Comparison of ENCODE assay signal across 10 mouse cellular contexts in the genomic region with DNA sequence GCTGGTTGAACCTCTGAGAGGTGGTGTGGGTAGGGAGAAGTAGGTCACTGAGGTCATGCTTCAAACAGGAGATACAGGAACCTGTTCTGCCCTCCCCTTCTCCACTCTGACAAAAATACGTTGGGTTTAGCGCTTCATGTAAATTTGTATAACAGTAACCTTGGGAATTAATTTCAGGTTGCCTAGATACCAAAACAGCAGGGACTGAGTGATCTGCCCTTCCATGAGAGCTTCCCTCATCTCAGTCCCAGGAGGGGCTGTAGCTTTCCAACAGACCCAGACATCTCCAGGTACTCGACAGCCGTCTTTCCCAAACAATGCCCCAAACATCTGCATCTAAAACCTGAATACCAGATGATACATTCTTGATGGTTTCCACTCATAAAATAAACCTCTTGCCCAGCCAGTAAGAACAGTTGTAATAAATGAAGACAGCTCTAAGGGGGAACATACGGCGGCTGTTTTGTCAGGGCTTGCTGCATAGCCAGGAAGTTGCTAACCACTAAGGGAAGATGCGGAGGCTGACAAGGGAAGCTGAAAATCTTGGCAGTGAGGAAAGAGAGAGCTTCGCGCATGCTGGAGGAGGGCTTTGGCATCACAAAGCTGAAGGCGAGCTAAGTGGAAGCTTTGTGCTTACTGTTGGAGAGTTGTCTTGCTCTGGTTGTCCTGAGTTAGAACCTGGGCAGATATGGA.
DNase-seq lines count a peak whose midpoint lies in the region; ATAC-seq lines count a peak whose summit lies in the region.
"Had no signal": no experiment of that assay in that cellular context is flagged by ENCODE, and none has a peak within 500 bp of the region (broad histone marks: within the 10 kb centered on the region; RNA-seq: fewer than 3 reads in every experiment).

No protein-coding gene starts in this region.

- intact Hi-C loops in left cerebral cortex, postnatal 36 days (cut with DNase I): no loop called here

- H3K9ac ChIP-seq in embryonic facial prominence, embryonic 15.5 days: no peak overlapping the region
- H3K9ac ChIP-seq: lung, embryonic 15.5 days; neural tube, embryonic 15.5 days had no signal

- no peak overlapping the region; the same call in 1 of the 2 replicates for H3K4me2 ChIP-seq in embryonic facial prominence, embryonic 15.5 days (replicated peaks)
- H3K4me2 ChIP-seq: lung, embryonic 15.5 days; neural tube, embryonic 15.5 days had no signal

- ATAC-seq in embryonic facial prominence, embryonic 15.5 days (ENCODE audit: insufficient number of reproducible peaks, low FRiP score, low TSS enrichment, low read depth): 0 out of 2 replicates have a peak, but pooled peaks have one; percentile 19

- H3K9me3 ChIP-seq in embryonic facial prominence, embryonic 15.5 days (replicated peaks): no peaks in the 10 kb centered on the region
- H3K9me3 ChIP-seq: lung, embryonic 15.5 days; neural tube, embryonic 15.5 days had no signal

- peak overlapping the region; percentile 29; the same call in 1 of the 2 replicates for H3K27ac ChIP-seq in embryonic facial prominence, embryonic 15.5 days (replicated peaks)
- H3K27ac ChIP-seq: lung, embryonic 15.5 days; neural tube, embryonic 15.5 days had no signal

- peaks cover 3% of the 10 kb centered on the region; the same call in 1 of the 2 replicates for H3K4me1 ChIP-seq in embryonic facial prominence, embryonic 15.5 days
- H3K4me1 ChIP-seq: lung, embryonic 15.5 days; neural tube, embryonic 15.5 days had no signal

- no peaks in the 10 kb centered on the region for H3K36me3 ChIP-seq in embryonic facial prominence, embryonic 15.5 days
- H3K36me3 ChIP-seq: lung, embryonic 15.5 days; neural tube, embryonic 15.5 days had no signal

- peak; percentile 1 for DNase-seq in kidney, adult 9 months
- DNase-seq in kidney, adult 8-10 months: no peak
- DNase-seq in frontal cortex, postnatal 36 days (ENCODE audit: low spot score in 2 of 2): peak; percentile 60 to 76
- DNase-seq in left cerebral cortex, postnatal 36 days (ENCODE audit: low spot score in 2 of 2): peak; percentile 58 to 62
- DNase-seq in adrenal gland, adult (ENCODE audit: inconsistent age in 2 of 2, low spot score in 1 of 2): no peak
- no peak for DNase-seq in MN1 (ENCODE audit: low spot score)
- DNase-seq in c-Kit-positive CD71-positive TER-119-positive erythroid progenitor cells, embryonic 14.5 days (ENCODE audit: low spot score): no peak

- no peaks in the 10 kb centered on the region for H3K27me3 ChIP-seq in embryonic facial prominence, embryonic 15.5 days
- H3K27me3 ChIP-seq: lung, embryonic 15.5 days; neural tube, embryonic 15.5 days had no signal

- no peak overlapping the region for H3K4me3 ChIP-seq in embryonic facial prominence, embryonic 15.5 days (replicated peaks)
- H3K4me3 ChIP-seq: lung, embryonic 15.5 days; neural tube, embryonic 15.5 days had no signal

- 38% methylated on average over 10 of the region's 10 CpGs for WGBS in embryonic facial prominence, embryonic 15.5 days

Comparison
In these comparisons a context has a peak if more than half of its experiments do, and no peak if none do; other contexts are left out.
1. DNase-seq: peak in kidney, adult 9 months (single experiment), frontal cortex, postnatal 36 days (2 of 2) and left cerebral cortex, postnatal 36 days (2 of 2); none in kidney, adult 8-10 months (0 of 2), adrenal gland, adult (0 of 2), MN1 (single experiment) and c-Kit-positive CD71-positive TER-119-positive erythroid progenitor cells, embryonic 14.5 days (single experiment).